Mouse (Mus musculus): ENCODE measurements at regions not wholly inside any gene's neighbourhood (a gene's known extent, or its start where the extent isn't known, plus 50 kb on each side); places are given as distances from the start of the nearest gene placed in this dataset.
"Not testable (repeated sequence)": the region's sequence is repeated elsewhere in the genome, so short reads cannot be mapped to it uniquely, and the experiment has no call there.

DNA sequence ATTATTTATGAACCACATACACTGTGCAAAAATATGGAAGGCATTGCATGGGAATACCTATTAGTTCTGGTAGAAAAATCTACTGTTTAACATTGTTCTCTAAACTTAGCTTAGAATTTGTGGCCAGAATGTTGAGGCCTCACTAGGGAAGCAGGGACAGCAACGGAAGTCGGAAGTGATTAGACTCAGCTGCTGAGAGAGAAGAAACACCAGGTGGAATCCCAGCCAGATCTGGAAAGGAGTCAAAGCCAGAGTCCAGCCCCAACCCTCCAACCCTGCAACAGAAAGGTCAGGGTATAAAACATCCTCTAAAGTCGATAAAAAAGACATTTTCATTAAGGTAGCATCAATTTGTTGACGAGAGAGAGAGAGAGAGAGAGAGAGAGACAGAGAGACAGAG, 258.9 kb downstream of the Pou4f1 start:
- in situ Hi-C loops (cut with MboI; ENCODE audit: low sequenced_read_pairs), result no loop called here

DNA sequence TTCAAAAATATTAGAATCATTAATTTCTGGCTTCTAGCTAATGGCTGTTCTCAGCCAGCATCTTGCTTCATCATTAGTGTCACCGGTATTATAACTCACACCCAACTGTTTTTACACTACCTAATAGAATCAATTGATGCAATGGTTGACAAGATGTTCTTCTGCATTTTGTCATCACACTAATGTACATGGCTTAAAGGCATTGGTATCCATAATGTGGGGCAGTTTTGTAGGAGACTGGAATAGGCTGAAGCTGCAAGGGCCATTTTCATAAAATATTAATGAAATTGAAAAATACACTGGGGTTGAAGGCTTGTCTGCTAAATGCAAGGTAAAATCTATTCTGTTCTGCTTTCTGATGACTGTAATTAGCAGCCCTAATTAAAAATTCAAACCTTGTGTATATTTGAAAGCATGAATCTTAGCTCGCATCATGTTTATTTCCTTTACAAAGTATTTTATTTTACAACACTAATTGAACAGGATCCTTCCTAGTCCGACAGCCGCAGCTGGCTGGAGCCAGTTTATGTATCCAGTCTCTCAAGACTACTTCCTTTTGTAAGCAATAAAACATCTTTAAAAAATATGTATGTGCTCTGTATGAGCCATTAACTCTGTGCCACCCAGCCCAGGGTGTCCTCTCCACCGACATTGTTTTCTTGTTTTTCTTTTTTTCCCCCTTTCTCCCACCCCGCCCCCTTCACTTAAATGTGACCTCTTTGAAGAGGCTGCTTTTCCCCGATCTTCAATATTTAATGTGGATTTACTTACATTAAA, 259.6 kb downstream of the Pou4f1 start:
- in situ Hi-C loops (cut with MboI; ENCODE audit: low sequenced_read_pairs), result no loop called here

DNA sequence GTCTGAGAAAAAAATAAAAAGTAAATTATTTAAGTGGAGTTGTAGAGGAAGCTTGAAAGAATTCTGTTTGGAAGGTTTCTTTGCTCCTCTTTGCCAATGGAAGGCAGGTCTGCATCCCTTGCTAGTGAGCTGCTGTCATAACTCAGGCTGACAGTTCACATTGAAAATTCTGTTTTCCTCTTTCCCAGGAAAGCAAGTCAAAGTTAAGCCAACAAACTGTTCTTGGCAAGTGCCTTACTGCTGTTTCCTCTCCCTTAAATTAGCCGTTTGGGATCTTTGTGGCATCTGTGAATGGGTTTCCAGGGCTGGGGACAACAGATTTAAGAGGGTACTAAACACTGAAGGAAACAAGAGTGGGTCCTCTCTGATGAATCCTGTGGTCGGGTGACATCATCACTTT, 261.2 kb downstream of the Pou4f1 start:
- in situ Hi-C loops (cut with MboI; ENCODE audit: low sequenced_read_pairs), result no loop called here

DNA sequence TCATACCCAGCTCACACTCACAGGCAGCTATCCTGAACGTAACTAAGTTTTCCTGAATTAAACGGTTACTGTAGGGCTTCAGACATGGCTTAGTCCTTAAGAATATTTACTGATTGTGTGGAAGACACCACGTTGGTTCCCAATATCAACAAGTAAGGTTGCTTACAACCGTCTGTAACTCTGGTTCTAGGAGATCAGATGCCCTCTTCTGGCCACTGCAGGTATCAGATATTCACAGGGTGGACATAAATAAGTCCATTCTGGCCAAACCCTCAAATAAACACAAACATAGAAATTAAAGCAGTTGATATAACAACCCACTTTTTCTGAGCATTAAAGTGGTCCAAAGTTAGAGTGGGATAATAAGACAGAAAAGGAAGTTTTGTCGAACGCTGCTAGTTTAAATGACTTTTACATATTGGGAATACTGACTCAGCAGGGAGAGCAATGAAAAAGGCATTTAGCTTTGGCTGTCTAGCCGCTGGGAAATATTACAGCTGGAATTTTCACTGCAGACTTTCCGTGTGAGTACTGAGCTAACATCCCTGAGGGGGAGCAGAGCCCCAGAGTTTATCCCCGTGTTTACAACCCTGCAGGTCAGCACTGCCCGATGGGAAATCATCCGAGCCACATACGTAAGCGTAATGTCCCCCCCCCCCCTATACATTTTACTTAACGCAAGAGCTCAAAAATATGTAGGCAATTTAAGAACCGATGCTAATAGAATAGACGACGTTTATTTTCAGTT, 264.4 kb downstream of the Pou4f1 start:
- in situ Hi-C loops (cut with MboI; ENCODE audit: low sequenced_read_pairs), result no loop called here

DNA sequence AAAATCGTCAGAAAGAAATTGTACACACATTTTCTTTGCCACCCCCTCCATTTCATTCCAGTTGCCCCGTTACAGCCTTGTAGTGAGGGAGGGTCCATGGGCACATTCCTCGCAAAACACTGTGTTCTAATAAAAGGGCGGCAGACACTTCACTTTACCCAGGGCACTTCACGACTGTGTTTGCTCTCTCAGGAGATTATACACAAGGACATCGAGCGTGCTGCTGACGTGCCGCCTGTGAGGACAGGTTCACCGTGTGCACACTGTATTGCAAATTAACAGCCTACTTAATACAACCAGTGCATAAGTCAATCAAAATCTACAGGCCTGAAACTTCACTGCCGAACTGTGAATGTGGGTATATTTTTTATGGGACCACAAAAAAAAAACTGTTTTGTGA, 274.6 kb downstream of the Pou4f1 start:
- in situ Hi-C loops (cut with MboI; ENCODE audit: low sequenced_read_pairs), result no loop called here

DNA sequence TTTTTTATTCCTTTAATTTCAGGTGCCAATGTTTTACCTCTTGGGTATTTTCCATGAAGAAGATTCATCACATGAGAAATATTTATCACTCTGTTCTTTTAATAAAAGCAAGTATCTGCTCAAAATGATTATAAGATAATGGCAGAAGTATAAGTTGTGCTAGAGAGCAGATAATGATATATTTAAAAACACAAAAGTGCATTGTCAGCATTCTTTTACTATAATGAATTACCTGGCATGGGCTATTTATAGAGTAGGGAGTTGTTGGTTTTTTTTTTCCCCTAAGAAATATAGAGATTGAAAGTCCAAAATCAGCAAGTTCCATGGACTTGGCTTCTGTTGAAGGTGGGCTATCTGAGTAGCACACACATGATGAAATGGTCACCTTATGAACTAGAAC, 292.7 kb downstream of the Pou4f1 start:
- in situ Hi-C loops (cut with MboI; ENCODE audit: low sequenced_read_pairs), result no loop called here

DNA sequence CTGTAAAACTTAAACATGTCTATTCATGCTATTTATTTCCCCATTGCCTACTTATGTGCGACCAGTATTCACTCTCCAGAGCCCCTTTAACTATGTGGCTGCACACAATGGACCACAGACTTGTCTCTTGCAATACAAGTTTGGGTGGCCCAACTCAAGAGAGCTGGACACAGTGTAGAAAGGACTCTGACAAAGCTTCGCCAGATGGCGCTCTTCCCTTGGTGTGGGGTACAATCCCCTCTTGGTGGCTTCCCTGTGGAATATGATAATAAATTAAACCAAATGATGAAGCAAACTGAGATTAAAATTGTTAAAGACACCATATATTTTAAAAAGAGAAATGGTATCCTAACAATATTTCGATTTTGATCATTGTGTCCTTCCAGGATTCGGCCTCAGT, 302.6 kb upstream of the Ednrb start:
- in situ Hi-C loops (cut with MboI; ENCODE audit: low sequenced_read_pairs), result no loop called here

DNA sequence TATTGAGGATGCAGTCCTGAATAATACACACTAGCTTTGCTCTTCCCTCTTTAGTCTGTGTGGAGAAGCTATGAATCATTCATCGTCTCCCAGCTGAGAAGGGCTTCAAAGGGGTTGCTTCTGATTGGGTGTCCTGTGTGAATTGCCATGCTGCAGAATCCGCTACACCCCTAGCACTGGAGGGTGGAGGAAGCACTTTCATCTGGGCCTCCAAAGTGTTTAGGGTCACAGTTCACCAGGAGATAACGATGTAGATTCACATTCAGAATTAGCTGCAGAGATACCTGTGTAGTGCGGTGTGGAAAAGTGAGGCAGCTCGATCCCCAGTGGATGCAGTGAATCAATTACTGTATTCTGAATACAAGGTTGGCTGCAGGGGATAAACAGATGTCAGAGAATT, 301.2 kb upstream of the Ednrb start:
- in situ Hi-C loops (cut with MboI; ENCODE audit: low sequenced_read_pairs), result no loop called here

DNA sequence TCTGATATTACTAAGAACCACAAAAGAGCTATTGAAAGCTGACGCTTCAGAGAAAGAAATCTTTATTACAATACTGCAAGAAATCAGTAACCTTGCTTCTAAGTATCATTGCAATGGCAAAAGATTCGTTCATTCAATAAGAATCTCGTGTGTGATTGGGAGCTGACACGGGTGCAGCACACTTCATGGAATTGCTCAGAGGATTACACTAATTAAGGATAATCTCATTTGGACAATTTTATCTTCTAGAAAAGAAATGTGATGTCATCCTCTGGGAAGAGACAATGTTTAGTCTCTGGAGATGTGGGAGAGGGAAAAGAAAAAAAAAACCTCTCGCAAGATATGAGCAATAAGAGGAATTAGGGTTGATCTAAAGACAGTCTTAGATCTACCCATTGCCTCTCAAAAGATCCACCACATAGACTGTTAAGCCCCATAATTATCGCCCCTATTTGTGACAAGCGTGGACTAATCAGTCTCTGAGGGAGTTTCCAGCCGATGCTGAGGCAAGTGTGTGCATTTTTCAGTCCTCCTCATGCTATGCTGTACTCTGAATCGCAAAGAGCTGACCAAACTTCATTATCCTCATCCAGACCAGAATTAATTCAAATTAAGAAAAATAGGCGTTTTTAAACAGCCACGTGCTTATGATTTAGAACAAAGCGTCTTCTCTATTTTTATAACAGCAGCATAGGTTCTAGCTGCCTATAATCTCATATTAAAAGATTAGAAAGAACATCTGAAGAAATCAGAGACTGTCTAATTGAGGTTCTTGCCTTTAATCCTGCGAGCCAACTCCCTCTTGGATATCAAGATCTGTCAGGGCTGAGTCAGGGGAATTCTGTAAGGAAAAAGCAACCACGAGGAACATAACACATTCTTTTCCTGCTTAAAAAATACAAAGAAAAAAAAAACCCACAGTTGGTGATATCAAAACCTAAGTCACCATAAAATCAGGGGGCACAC, 271.1 kb upstream of the Ednrb start:
- in situ Hi-C loops (cut with MboI; ENCODE audit: low sequenced_read_pairs), result no loop called here

DNA sequence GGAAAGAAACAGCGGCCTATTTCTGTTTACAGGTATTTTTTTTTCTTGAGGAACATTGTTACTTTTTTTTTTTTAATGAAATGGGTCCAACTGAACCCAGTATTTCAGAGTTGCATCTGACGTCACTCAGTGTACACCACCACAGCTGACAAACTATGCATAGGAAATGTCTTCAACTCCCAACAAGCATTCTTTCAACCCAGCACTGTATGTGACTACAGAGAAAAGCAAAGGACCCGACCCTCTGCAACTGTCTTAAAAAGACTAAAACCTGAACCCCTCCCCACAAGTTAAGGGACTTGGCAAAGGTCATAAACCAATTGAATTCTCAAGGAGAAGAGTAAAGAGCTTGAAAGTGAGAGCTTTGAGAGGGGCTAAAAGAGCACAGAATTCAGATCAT, 270.0 kb upstream of the Ednrb start:
- in situ Hi-C loops (cut with MboI; ENCODE audit: low sequenced_read_pairs), result no loop called here

DNA sequence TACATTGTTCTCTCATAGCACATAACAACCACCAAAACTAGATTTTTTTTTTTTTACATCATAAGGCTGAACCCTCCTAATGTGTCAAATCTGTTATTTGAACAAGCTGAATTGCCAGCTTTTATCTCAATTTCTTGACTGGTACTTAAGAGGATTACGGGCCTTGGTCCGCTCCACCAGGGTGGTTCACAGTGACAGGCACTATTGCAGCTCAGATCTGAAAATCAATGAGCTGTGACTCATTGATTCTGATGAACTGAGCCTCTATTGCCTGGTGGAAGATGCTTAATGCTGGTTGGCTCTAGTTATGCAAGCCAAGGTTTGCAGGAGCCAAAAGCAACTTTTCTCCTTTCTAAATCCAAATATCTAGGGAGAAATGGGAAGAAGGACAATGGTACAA, 269.2 kb upstream of the Ednrb start:
- in situ Hi-C loops (cut with MboI; ENCODE audit: low sequenced_read_pairs), result no loop called here

DNA sequence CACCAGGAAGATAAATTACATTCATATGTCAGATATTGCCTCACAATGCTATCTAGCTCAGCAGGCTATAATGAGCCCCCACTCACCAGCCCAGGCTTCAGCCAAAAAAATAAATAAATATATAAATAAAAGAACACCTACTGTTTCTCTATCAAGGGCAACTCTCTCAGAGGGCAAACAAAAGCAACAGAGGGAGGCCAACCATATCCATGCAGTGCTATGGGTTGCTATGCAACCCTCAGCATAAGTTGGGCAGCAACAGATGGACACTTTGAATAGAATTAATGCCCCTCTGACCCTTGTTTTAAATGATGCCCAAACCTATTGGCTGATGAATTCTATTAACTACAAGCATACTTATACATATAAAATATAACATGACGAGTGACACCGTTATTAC, 242.2 kb upstream of the Ednrb start:
- in situ Hi-C loops (cut with MboI; ENCODE audit: low sequenced_read_pairs), result no loop called here

DNA sequence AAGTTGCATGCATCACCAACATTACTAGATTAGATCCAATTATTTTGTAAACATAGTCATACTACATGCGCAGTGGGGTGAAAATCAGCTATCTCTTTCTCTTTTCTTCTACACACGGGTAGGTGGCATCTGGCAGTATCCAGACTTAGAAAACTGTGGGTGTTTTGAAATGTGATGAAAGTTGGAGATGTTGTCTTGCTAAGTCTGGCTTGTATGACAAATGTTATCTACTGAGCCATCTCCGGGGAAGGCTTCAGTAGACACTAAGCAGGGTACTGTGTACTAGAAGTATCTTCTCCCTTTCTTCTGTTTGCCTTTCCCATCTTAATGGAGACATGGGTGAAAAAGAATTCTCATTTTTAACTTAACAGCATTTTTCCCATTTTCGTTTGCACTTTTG, 220.0 kb upstream of the Ednrb start:
- in situ Hi-C loops (cut with MboI; ENCODE audit: low sequenced_read_pairs), result not testable (repeated sequence)

DNA sequence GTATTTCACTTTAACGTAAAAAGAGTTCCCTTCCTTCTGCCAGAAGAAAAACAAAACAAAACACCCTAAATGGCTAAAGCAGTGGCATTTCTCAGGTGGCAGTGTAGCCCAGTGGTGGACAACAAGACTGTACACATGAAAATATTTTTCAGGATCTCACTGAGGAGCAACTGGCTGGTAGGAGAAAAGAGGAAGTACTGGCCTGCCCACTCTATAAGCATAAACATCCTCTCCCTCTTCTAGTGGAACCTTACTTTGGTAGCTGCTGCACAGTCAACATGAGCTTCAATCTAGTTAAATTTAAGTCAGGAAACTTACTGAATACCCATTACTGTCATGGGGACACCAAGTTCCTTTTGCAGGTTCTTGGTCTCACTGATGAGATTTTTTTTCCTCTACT, 209.5 kb upstream of the Ednrb start:
- in situ Hi-C loops (cut with MboI; ENCODE audit: low sequenced_read_pairs), result no loop called here

DNA sequence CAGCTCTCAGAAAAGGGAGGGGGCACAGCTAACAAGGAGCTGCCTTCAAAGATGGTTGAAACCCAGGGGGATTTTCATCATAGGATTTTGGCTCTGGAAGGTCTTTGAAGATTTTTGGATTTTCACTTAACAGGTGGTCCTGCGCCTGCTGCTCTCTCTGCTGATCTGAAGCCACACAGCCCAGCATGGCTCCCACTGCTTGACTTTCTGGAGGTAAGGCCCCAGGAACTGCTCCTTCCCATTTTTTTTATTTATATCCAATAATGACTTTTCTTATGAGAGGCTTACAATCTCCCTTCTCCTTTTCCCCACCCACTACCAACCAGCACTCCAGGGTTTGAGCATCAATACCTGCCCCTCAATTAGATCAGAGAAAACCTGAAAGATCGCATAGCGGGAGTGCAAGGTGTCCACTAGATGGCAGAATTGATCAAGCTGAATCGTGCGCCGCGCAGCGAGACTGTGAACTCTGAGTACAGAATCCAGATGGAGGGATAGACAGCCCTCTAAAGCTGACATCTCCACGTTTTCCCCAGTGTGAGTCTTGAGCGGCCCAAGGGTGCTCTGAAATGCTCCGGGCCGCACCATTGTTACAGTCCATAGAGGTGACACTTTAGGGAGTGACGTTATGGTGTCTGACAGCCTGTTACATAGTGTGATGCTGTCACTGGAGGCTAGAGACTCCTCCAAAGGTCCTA, 194.6 kb upstream of the Ednrb start:
- in situ Hi-C loops (cut with MboI; ENCODE audit: low sequenced_read_pairs), result loop anchor here (25.0 kb wide), 2 partner anchors 499 to 1049 kb away; no protein-coding TSS in a partner anchor

DNA sequence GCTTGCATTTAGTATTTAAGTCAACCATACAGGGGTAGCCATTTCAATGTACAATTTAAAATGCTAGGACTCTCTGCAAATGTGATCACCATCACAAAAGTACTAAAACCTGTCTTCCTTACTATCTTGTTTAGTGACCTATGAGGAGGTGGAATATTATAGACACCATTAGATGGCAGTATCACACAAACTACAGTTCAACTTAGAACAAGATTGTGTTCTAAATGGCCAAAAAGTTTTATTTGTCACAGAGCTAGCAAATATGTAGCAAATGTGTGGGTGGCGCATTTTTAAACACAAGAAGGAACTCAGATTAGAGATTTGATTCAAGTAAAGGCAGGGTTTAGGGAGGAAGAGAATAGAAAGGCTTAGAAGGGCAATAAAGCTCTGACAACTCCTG, 189.4 kb upstream of the Ednrb start:
- in situ Hi-C loops (cut with MboI; ENCODE audit: low sequenced_read_pairs), result loop anchor here (25.0 kb wide), 2 partner anchors 504 to 1054 kb away; no protein-coding TSS in a partner anchor

DNA sequence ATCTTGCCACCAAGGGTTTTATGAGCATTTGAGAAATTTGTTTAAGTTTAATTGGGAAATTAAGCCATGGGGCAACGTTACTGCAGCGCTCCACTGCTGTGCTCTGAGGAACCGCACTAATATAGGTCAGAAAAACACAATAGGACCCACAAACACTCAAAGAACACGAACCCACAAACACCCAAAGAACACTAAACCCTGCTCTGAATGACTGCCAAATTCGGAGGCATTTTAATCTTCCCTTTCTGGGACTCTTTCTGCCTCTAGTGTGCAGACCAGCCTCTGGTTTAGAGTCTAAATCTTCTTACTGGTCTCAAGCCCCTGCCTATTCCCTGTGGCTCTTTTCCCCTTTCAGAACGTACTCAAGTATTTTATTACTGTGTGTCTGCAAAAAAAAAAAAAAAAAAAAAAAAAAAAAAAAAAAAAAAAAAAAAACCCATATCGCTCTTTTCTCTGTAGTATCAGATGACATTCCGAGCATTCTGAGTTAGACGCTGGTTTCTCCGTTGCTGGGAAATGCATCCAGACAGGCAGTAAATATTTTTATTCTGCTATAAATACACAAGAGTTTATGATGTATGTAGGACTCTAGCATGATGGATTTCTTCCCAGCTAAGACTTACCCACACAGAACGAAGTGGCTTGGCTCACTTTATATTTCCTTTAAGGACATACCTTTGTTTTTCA, 186.7 kb upstream of the Ednrb start:
- in situ Hi-C loops (cut with MboI; ENCODE audit: low sequenced_read_pairs), result loop anchor here (25.0 kb wide), 2 partner anchors 506 to 1056 kb away; no protein-coding TSS in a partner anchor

DNA sequence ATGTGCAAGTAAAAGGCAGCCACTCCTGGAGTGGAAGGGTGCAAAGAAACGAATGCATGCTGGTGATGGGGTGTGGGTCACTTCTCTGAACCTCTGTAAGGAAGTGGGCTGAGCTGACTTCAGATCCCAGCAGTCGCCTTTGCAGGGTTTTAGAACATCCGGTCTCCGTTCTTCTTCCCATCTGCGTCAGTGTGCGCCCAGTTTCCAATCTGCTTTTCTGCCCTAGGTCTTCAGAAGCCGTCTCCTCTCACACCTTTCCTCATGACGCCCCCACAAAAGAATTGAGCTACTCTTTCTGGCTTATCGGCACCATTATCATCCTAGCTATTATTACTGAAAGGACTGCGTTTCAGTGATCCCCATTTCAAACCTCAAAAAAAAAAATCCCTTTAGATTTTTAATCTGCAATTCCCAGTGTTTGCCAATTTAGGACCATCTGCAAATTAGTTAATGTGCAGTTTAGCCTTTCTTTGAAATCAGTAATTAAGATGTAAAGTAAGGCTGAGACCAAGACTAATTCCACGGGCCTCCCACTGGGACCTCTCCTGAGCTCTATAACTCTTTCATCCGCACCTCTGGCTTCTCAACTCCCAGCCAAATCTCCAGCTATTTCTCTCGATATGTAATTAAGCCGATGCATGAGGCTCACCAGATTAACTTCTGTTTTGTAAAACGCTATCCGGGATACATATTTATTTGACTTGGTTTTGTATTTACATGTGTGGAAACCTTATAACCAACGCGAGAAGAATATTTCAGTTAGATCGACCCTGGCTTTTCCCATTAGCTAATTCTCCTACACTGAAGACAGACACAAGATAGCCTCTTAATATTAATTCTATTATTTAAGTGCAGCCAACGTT, 185.7 kb upstream of the Ednrb start:
- in situ Hi-C loops (cut with MboI; ENCODE audit: low sequenced_read_pairs), result loop anchor here (25.0 kb wide), 2 partner anchors 507 to 1057 kb away; no protein-coding TSS in a partner anchor

DNA sequence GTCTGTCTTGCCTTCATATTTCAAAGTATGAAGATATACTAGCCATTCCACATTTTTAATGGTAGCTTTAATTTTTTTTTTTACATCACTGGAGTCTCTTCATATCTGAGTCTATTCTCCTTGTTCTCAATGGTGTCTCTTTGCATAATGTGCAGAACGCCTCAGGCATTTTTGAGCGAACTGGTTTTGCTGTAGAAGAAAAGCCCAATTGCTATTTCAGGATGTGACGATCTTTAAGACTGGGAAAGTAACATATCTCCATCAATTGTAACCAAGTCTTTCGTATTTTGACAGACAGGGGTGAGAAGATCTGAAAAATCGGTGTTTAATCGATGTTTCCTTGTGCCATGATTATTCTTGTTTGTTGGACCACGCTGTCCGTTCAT, 183.7 kb upstream of the Ednrb start:
- in situ Hi-C loops (cut with MboI; ENCODE audit: low sequenced_read_pairs), result loop anchor here (25.0 kb wide), 2 partner anchors 509 to 1059 kb away; no protein-coding TSS in a partner anchor
